Mouse (Mus musculus) cerebellum, adult 9-10 months (tissue): ENCODE measurements around the gene Gak.
A peak's percentile ranks its signal among the peaks of the same experiment; 100 is the strongest.

Experiments
- DNase-seq: peaks from one replicate; pipeline ENCODE4 v3.0.0; 2022

Gak gene

GRCm38 (mm10) chr5:108629634-108630483 lies at the start of gene Gak, which contains the start of gene Tmem175:
Gene Gak (minus strand): TSS chr5:108629755.
Gene Tmem175 (plus strand): TSS chr5:108629770.
- peak; percentile 91 for DNase-seq

- no peak for DNase-seq
Observed at GRCm38 (mm10) chr5:108678296-108678854, 48.8 kb upstream of the Gak start.

GRCm38 (mm10) chr5:108677605-108678295 lies 48.2 kb upstream of the Gak start:
- peak; percentile 69 for DNase-seq

GRCm38 (mm10) chr5:108676772-108677498 lies 47.4 kb upstream of the Gak start:
- DNase-seq = no peak

GRCm38 (mm10) chr5:108675251-108675816 lies 45.8 kb upstream of the Gak start, which contains the start of gene Slc26a1:
Gene Slc26a1 (minus strand): TSS chr5:108675569.
- no peak for DNase-seq

GRCm38 (mm10) chr5:108674624-108675023 lies 45.1 kb upstream of the Gak start:
- no peak for DNase-seq

- DNase-seq = no peak
Observed at GRCm38 (mm10) chr5:108671757-108672156, 42.2 kb upstream of the Gak start.

- no peak for DNase-seq
Observed at GRCm38 (mm10) chr5:108670785-108671184, 41.2 kb upstream of the Gak start.

- no peak for DNase-seq
Observed at GRCm38 (mm10) chr5:108669986-108670385, 40.4 kb upstream of the Gak start.

- DNase-seq = peak; percentile 93
Observed at GRCm38 (mm10) chr5:108668977-108669936, 39.7 kb upstream of the Gak start, which contains the start of gene Dgkq. Gene Dgkq (minus strand): TSS chr5:108669672.

- no peak for DNase-seq
Observed at GRCm38 (mm10) chr5:108668387-108668932, 38.9 kb upstream of the Gak start.

GRCm38 (mm10) chr5:108667370-108667769 lies 37.8 kb upstream of the Gak start:
- no peak for DNase-seq

- no peak for DNase-seq
Observed at GRCm38 (mm10) chr5:108665066-108665465, 35.5 kb upstream of the Gak start.

- no peak for DNase-seq
Observed at GRCm38 (mm10) chr5:108662772-108663171, 33.2 kb upstream of the Gak start.

GRCm38 (mm10) chr5:108660632-108661268 lies 31.2 kb upstream of the Gak start:
- peak; percentile 92 for DNase-seq

GRCm38 (mm10) chr5:108659698-108660631 lies 30.4 kb upstream of the Gak start, which contains the start of gene Idua:
Gene Idua (plus strand): TSS chr5:108660331.
- DNase-seq = no peak

GRCm38 (mm10) chr5:108658611-108659010 lies 29.1 kb upstream of the Gak start:
- DNase-seq = no peak

GRCm38 (mm10) chr5:108657406-108657805 lies 27.9 kb upstream of the Gak start:
- DNase-seq = no peak
